Mouse (Mus musculus) gastrocnemius, postnatal 14 days (tissue): ENCODE data around the gene Neu3. TPM values are rescaled to one million over a fixed set of nuclear protein-coding genes. Genes with fewer than 3 reads are reported as not detected.
A peak's percentile ranks its signal among the peaks of the same experiment; 100 is the strongest.

Experiments
- DNase-seq: peaks from one replicate; pipeline ENCODE4 v3.0.0; 2021; ENCODE audit warnings: mixed read lengths
- intact Hi-C: fragments of 180-260 bp; cut with DNase I; formaldehyde crosslinking; loops from one replicate; pipeline ENCODE4 v1.15.1; 2025; ENCODE audit warnings: low total_unique reads
- long read RNA-seq, 2 experiments: library from polyadenylated mRNA; stranded (forward); transcript quantifications; one replicate each; pipeline ENCODE4 v2.0.0; 2021
- total RNA-seq, 2 experiments: library from RNA; stranded (reverse); gene quantifications; 2 replicates each; pipeline ENCODE4 v1.2.3; 2021

The Neu3 gene
- total RNA-seq, result 1 to 10 TPM; 2.9 to 3.3 TPM
- long read RNA-seq, experiment 1, partial matches to known transcripts, result 1 of 1 reads
- long read RNA-seq, experiment 1, other reads (novel, unspliced or antisense), result 0 of 1 reads
- long read RNA-seq, experiment 2, partial matches to known transcripts, result 0 of 3 reads
- long read RNA-seq, experiment 2, other reads (novel, unspliced or antisense), result 3 of 3 reads

GRCm38 (mm10) chr7:99828083-99828570, at the start of gene Neu3:
TSS of gene Neu3 (minus strand) at chr7:99828417.
- intact Hi-C loops, result loop anchor here (5.0 kb wide), 1 partner anchor 34 kb away; the partner anchor contains the start of gene Spcs2
- DNase-seq, result peak; percentile 97

- peak; percentile 80 for DNase-seq
- intact Hi-C loops, result loop anchor here (5.0 to 10.0 kb wide), 2 partner anchors 64 to 252 kb away; partner anchors contain the start of gene Tpbgl
Observed at GRCm38 (mm10) chr7:99876345-99876744, 48.1 kb upstream of the Neu3 start.

- DNase-seq, result no peak
- intact Hi-C loops, result loop anchor here (5.0 to 10.0 kb wide), 2 partner anchors 64 to 251 kb away; partner anchors contain the start of gene Tpbgl
Observed at GRCm38 (mm10) chr7:99875891-99876290, 47.7 kb upstream of the Neu3 start.

- no peak for DNase-seq
- intact Hi-C loops, result loop anchor here (10.0 kb wide), 1 partner anchor 249 kb away; the partner anchor contains the start of gene Tpbgl
Observed at GRCm38 (mm10) chr7:99873965-99874364, 45.7 kb upstream of the Neu3 start.

DNA sequence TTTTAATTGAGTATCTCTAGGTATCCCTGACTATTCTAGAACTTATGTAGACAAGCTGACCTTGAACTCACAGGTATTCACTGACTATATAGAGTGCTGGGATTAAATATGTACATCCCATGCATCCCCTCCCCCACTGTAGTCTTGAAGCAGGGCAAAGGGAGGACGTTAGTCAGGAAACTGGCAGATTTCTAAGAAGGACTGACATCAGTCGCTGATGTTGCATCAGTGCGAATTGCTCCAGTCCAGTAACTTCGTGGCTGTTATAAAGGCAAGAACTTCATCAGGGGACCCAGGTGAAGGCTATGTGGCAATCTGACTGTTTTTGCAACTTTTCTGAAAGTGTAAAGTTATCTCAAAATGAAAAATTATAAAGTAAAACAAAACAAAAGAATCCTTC, 41.1 kb upstream of the Neu3 start:
- intact Hi-C loops, result no loop called here
- no peak for DNase-seq

GRCm38 (mm10) chr7:99865219-99865618, 37.0 kb upstream of the Neu3 start:
- no peak for DNase-seq
- intact Hi-C loops, result no loop called here

GRCm38 (mm10) chr7:99864241-99865028, 36.2 kb upstream of the Neu3 start:
- intact Hi-C loops, result loop anchor here (5.0 kb wide), 1 partner anchor 37 kb away; the partner anchor contains the start of gene Neu3
- no peak for DNase-seq

- intact Hi-C loops, result loop anchor here (5.0 kb wide), 1 partner anchor 36 kb away; the partner anchor contains the start of gene Neu3
- no peak for DNase-seq
Observed at GRCm38 (mm10) chr7:99863362-99863761, 35.1 kb upstream of the Neu3 start, which contains the start of gene Spcs2. TSS of gene Spcs2 (minus strand) at chr7:99863462.

DNA sequence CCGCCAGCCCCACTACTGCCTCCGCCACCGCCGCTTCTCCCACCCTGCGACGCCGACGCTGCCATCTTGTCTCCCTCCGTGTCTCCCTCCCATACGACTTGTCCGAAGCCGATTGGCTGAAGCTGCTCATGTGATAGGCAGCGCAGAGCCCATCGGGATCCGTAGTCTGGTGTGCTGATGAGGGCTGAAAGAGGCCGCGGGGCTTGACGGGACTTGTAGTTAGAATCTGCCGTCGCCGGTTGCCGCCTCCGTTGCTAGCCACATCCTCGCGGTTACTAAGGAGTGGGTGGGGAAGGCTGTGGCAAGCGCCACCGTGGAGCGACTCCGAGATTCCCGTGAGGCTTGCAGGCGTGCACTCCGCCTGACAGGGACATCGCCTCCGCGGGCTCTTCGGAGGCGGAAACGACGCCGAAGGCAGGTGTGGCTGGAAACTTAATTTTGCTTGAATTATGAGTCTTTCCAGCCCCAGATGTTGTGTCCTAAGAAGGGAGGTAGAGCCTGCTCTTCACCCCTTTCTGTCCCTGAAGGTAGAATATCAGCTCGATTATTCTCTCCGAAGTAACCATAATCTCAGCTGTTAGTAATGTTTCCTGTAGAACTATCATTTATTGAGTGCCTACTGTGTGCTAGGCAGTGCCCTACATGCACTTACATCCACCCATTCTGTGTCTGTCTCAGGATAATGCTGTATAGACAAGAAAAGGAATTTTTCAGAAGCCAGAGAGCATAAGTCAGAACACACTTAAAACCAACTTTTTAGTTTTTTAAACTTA, 30.8 kb upstream of the Neu3 start, which contains the start of gene Xrra1:
TSS of gene Xrra1 (plus strand) at position 304 of the 773 bp plus-strand sequence.
- peak; percentile 96 for DNase-seq
- intact Hi-C loops, result no loop called here

GRCm38 (mm10) chr7:99858175-99858812, 30.1 kb upstream of the Neu3 start:
- DNase-seq, result no peak
- intact Hi-C loops, result no loop called here

DNA sequence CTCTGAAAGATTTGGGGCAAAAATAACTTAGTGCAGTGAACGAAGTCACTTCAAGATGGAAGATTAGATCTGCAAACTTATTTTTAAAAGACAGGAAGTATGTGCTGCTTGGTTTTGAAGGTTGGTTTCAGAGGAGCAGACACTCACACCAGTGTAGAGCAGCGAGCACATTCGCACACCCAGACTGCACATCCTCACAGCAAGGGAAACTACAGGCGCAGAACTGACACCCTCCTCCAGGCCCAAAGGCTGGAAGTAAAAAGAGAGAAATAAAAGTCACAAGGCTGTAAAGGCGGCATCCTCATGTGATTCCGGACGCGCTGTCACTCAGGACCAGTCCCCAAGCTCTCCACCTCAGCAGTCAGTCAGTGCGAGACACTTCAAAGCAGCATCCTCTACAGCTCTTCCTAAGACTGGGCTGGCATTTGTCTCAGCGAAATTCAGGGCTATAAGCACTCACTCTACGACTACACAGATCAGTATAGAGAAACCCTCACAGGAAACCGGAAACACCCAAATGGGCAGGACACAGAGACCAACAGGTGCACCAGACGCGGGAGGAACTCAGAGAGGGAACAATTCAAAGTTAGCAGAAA, 28.1 kb upstream of the Neu3 start:
- intact Hi-C loops, result no loop called here
- DNase-seq, result no peak

DNA sequence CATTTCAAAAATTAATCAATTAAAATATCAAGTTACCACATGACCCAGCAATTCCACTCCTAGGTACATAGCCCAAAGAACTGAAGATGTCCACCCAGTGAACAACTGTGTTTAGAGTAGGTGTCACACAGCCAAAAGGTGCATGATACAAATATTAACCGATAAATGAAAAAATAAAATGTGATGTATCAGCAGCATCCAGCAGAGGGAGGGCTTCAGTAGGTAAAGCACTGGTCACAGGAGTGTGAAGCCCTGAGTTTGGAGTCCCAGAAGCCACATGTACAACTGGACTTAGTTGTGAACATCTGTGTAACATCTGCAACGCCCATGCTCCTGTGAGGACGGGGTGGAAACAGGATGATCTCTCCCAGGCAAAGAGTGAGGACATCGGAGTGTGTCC, 26.1 kb upstream of the Neu3 start:
- DNase-seq, result no peak
- intact Hi-C loops, result no loop called here

DNA sequence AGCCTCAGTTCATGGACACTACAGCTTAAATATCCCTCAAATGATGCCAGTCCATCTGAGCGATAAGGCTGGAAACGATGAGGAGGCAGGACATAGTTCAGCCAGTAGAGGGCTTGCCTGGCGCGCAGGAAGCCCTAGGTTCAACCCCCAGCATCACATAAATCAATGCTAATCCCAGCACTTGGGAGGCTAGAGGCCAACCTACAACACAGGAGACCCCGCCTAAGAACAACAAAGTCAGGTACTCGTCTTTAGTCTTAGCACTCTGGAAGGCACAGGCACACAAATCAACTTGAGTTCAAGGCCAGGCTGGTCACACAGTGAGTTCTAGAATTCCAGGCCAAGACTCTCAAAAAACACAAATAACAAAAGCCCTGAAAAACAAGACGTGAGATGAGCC, 25.1 kb upstream of the Neu3 start:
- intact Hi-C loops, result no loop called here
- no peak for DNase-seq

- no peak for DNase-seq
- intact Hi-C loops, result no loop called here
Observed at GRCm38 (mm10) chr7:99851618-99852017, 23.4 kb upstream of the Neu3 start.

DNA sequence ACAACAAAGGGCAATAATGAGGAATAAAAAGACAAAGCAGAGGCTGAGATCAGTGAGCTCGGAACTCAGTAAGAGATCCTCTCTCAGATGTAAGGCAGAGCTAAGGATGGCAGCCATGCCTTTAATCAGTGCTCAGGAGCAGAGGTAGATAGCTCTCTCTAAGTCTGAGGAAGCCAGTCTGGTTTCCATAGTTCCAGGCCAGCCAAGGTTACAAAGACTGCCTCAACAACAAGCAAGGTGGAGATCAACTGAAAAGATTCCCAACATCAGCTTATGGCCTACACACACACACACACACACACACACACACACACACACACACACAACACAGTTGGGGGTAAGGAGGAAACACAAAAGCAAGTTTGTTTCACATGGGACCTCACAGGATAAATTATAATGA, 22.9 kb upstream of the Neu3 start:
- intact Hi-C loops, result no loop called here
- DNase-seq, result no peak

DNA sequence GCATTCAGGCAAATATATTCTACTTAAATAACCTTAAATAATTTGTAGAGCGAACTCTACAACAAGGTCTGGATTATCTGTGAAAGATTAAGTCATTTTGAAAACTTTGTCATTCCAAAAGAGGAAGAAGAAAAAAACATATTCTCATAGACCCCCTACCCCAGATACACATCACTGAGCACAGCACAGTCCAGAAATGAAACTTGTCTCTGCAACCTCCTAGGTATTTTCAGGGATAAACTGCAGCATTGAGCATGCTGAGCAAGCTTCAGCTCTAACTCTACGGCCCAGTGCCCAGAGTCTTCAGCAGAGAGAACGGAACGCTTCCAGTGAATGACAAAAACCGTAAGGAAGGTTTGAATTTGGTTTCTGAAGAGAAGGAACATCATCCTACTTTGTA, 22.3 kb upstream of the Neu3 start:
- DNase-seq, result no peak
- intact Hi-C loops, result no loop called here

- intact Hi-C loops, result no loop called here
- DNase-seq, result no peak
Observed at GRCm38 (mm10) chr7:99845533-99846236, 17.5 kb upstream of the Neu3 start.

- no peak for DNase-seq
- intact Hi-C loops, result no loop called here
Observed at GRCm38 (mm10) chr7:99838241-99838640, 10.0 kb upstream of the Neu3 start.
